ENCODE assay signal across 10 mouse cellular contexts in the genomic region with DNA sequence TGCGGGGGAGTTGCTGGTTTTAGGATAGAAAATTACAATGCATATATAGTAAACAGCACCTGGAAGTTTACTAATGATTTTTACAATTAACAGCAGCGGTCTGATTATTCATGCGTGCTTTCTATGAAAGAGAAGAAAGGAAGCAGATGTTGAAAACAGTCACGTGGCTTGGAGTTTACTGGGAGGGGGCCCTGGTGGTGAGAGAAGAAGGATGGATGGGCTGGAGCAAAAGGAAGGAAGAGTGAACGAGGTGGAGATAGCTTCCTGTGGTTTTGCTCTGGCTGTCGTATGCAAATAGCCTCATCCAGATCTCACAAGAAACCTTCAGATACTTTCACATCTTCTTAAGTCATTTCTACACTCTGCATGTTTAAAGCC.
DNase-seq lines count a peak whose midpoint lies in the region; ATAC-seq lines count a peak whose summit lies in the region.
"Had no signal": no experiment of that assay in that cellular context is flagged by ENCODE, and none has a peak within 500 bp of the region (broad histone marks: within the 10 kb centered on the region; RNA-seq: fewer than 3 reads in every experiment).

No protein-coding gene starts in this region.

- peaks cover 4% of the 10 kb centered on the region for H3K4me1 ChIP-seq in kidney, embryonic 16.5 days (ENCODE audit: insufficient read depth, low read length)
- peaks cover 8% of the 10 kb centered on the region for H3K4me1 ChIP-seq in embryonic facial prominence, embryonic 15.5 days
- H3K4me1 ChIP-seq in neural tube, embryonic 12.5 days: peaks cover 7% of the 10 kb centered on the region

- no peak for ATAC-seq in kidney, embryonic 16.5 days (ENCODE audit: low FRiP score, low TSS enrichment)
- no peak for ATAC-seq in embryonic facial prominence, embryonic 15.5 days (ENCODE audit: insufficient number of reproducible peaks, low FRiP score, low TSS enrichment, low read depth)
- ATAC-seq in inflammation-experienced regulatory T-cells, adult 6 months: peak; percentile 25
- no peak for ATAC-seq in neural tube, embryonic 12.5 days (ENCODE audit: low FRiP score, low read depth)

- no peak for DNase-seq in kidney, postnatal 14 days
- DNase-seq in layer of hippocampus, adult 9-10 months (ENCODE audit: low spot score): no peak
- no peak for DNase-seq in right cerebral cortex, adult 2 months (ENCODE audit: low spot score in 2 of 2)
- DNase-seq in gastrocnemius, postnatal 4 days (ENCODE audit: low spot score in 2 of 2): no peak
- DNase-seq: lung, adult 2 months; right cerebral cortex, postnatal 25 days had no signal

- H3K27ac ChIP-seq in kidney, embryonic 16.5 days (ENCODE audit: low read length): no peak overlapping the region
- no peak overlapping the region for H3K27ac ChIP-seq in embryonic facial prominence, embryonic 15.5 days (replicated peaks)
- H3K27ac ChIP-seq in neural tube, embryonic 12.5 days: no peak overlapping the region

- no peaks in the 10 kb centered on the region for H3K27me3 ChIP-seq in kidney, embryonic 16.5 days (ENCODE audit: insufficient read depth, low read length)
- no peaks in the 10 kb centered on the region for H3K27me3 ChIP-seq in embryonic facial prominence, embryonic 15.5 days
- H3K27me3 ChIP-seq in neural tube, embryonic 12.5 days (replicated peaks): no peaks in the 10 kb centered on the region

- no peaks in the 10 kb centered on the region for H3K36me3 ChIP-seq in kidney, embryonic 16.5 days (ENCODE audit: insufficient read depth, low read length)
- no peaks in the 10 kb centered on the region for H3K36me3 ChIP-seq in embryonic facial prominence, embryonic 15.5 days
- H3K36me3 ChIP-seq in neural tube, embryonic 12.5 days: no peaks in the 10 kb centered on the region

- H3K4me3 ChIP-seq in kidney, embryonic 16.5 days (ENCODE audit: low read length): peak overlapping the region; percentile 18
- H3K4me3 ChIP-seq in embryonic facial prominence, embryonic 15.5 days (replicated peaks): peak overlapping the region; percentile 13
- H3K4me3 ChIP-seq in neural tube, embryonic 12.5 days: no peak overlapping the region

- no peaks in the 10 kb centered on the region for H3K9me3 ChIP-seq in kidney, embryonic 16.5 days (ENCODE audit: low read length)
- H3K9me3 ChIP-seq in embryonic facial prominence, embryonic 15.5 days (replicated peaks): no peaks in the 10 kb centered on the region
- H3K9me3 ChIP-seq in neural tube, embryonic 12.5 days: no peaks in the 10 kb centered on the region

- peak overlapping the region; percentile 45 for H3K4me2 ChIP-seq in kidney, embryonic 16.5 days (replicated peaks; ENCODE audit: low read depth, low read length)
- H3K4me2 ChIP-seq in embryonic facial prominence, embryonic 15.5 days (replicated peaks): peak overlapping the region; percentile 39
- H3K4me2 ChIP-seq in neural tube, embryonic 12.5 days (replicated peaks): peak overlapping the region; percentile 58

- H3K9ac ChIP-seq in kidney, embryonic 16.5 days (replicated peaks; ENCODE audit: low read length): 0 out of 2 replicates have a peak overlapping the region, but pooled peaks have one; percentile 24
- no peak overlapping the region for H3K9ac ChIP-seq in embryonic facial prominence, embryonic 15.5 days
- 0 out of 2 replicates have a peak overlapping the region, but pooled peaks have one; percentile 9 for H3K9ac ChIP-seq in neural tube, embryonic 12.5 days

- WGBS in kidney, embryonic 16.5 days: 15% methylated on average over 6 of the region's 6 CpGs
- 14% methylated on average over 6 of the region's 6 CpGs for WGBS in embryonic facial prominence, embryonic 15.5 days
- 12% methylated on average over 6 of the region's 6 CpGs for WGBS in neural tube, embryonic 12.5 days
